Mouse (Mus musculus): ENCODE results near the gene Gm11639. TPM values are rescaled to one million over a fixed set of nuclear protein-coding genes. Genes with fewer than 3 reads are reported as not detected.

Gene Gm11639
- polyA plus RNA-seq, 1 experiment = 0.17 TPM

DNA sequence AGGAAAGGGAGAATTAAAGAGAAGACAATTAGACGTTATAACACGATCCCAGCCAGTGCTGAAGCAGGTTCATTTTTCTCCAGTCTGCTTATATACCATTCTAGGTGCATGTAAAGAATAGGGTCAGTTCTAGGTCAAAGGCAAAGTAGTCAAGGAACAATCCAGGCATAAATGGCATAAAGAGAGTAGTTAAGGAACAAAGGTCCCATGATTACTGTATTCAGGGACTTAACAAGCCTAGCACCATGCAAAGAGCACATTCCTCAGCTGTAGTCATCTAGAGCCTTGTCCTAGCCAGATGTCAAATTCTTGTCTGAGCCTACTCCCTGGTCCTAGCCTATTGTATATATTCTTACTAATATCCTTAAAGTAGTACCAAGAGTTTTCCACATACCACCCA lies 259.2 kb downstream of the Gm11639 start:
- no peak for TF ChIP-seq CTCF (IDR thresholded peaks at IDR 0.05; ENCODE audit: extremely low read depth, insufficient read depth, low read length)
- TF ChIP-seq POLR2A (IDR thresholded peaks at IDR 0.05; ENCODE audit: extremely low read depth, insufficient read depth, low read length) = no peak
- no peak overlapping the region for H3K27ac ChIP-seq (ENCODE audit: insufficient read depth, low read length)
- no peaks in the 10 kb centered on the region for H3K4me1 ChIP-seq (ENCODE audit: control insufficient read depth, insufficient read depth, low read length)
- H3K4me3 ChIP-seq (ENCODE audit: insufficient read depth, low read length) = no peak overlapping the region

DNA sequence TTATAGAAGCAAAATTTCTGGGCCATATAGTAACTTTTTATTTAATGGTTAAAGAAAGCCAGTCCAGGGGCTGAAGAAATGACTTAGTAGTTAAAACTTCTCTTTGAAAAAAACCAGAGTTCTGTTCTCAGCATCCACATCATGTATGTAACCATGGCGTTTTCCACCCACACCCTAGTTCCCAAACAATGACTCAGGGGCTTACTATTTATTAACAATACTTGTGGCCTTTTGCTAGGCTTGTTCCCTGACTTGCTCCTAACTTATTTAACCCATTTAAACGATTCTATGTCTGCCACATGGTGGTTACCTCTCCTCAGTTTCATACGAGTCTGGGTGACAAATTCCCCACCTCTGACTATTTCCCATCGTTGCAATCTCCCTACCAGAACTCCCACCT lies 266.8 kb downstream of the Gm11639 start:
- TF ChIP-seq POLR2A (IDR thresholded peaks at IDR 0.05; ENCODE audit: extremely low read depth, insufficient read depth, low read length) = no peak
- TF ChIP-seq CTCF (IDR thresholded peaks at IDR 0.05; ENCODE audit: extremely low read depth, insufficient read depth, low read length) = no peak
- H3K4me3 ChIP-seq (ENCODE audit: insufficient read depth, low read length) = no peak overlapping the region
- H3K27ac ChIP-seq (ENCODE audit: insufficient read depth, low read length) = no peak overlapping the region
- no peaks in the 10 kb centered on the region for H3K4me1 ChIP-seq (ENCODE audit: control insufficient read depth, insufficient read depth, low read length)

DNA sequence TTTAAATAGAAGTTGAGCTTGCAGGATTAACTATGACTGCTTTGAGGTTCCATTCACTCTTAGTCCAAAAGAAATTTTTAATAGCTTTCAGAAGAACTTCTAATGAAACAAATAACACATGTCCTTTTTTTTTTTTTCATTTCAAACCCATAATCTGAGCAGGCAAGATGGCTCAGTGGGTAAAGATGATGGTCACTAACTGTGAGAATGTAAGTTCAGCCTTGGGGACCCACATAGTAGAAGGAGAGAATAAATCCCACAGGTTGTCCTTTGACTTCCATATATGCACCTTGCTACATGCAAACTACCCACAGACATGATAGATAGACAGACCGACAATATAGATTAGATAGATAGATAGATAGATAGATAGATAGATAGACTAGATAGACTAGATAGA lies 282.4 kb downstream of the Gm11639 start:
- Histone ChIP-seq H3K27ac (ENCODE audit: insufficient read depth, low read length) (no peak overlapping the region), H3K4me3 (ENCODE audit: insufficient read depth, low read length) (no peak overlapping the region), H3K4me1 (ENCODE audit: control insufficient read depth, insufficient read depth, low read length) (no peaks in the 10 kb centered on the region)
- no peak for TF ChIP-seq CTCF (IDR thresholded peaks at IDR 0.05; ENCODE audit: extremely low read depth, insufficient read depth, low read length)
- TF ChIP-seq POLR2A (IDR thresholded peaks at IDR 0.05; ENCODE audit: extremely low read depth, insufficient read depth, low read length) = no peak

DNA sequence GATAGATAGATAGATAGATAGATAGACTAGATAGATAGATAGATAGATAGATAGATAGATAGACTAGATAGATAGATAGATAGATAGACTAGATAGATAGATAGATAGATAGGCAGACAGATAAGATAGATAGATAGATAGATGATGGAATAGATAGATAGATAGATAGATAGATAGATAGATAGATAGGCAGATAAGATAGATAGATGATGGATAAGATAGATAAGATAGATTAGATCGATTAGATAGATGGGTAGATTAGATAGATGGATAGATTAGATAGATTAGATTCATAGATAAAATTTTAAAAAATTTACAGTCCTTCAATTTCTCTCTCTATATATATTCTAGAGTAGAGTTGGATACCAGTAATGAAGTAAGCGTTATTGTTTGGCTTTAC lies 282.9 kb downstream of the Gm11639 start:
- Histone ChIP-seq H3K4me1 (ENCODE audit: control insufficient read depth, insufficient read depth, low read length) (no peaks in the 10 kb centered on the region), H3K4me3 (ENCODE audit: insufficient read depth, low read length) (no peak overlapping the region), H3K27ac (ENCODE audit: insufficient read depth, low read length) (no peak overlapping the region)
- TF ChIP-seq CTCF (IDR thresholded peaks at IDR 0.05; ENCODE audit: extremely low read depth, insufficient read depth, low read length) (no peak), POLR2A (IDR thresholded peaks at IDR 0.05; ENCODE audit: extremely low read depth, insufficient read depth, low read length) (no peak)

DNA sequence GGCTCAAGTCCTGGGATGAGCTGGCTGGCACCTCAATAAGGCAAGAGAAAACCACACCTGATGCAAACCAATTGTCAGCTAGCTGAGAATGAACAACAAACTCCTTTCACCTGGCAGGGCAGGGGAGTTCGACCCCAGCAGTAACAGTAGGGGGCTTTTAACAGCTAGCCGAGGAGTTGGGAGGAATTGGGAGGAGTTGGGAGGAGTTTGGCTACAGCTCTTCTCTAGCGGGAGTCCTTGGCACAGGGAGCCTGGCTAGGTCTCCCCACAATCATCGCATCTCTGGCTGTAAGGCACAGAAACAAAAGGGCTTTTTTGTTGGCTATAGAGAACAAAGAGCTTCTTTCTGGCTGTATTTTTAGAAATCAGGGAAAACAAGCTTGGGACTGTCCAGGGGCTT lies 285.8 kb downstream of the Gm11639 start:
- Histone ChIP-seq H3K4me1 (ENCODE audit: control insufficient read depth, insufficient read depth, low read length) (no peaks in the 10 kb centered on the region), H3K4me3 (ENCODE audit: insufficient read depth, low read length) (no peak overlapping the region), H3K27ac (ENCODE audit: insufficient read depth, low read length) (no peak overlapping the region)
- no peak for TF ChIP-seq CTCF (IDR thresholded peaks at IDR 0.05; ENCODE audit: extremely low read depth, insufficient read depth, low read length)
- TF ChIP-seq POLR2A (IDR thresholded peaks at IDR 0.05; ENCODE audit: extremely low read depth, insufficient read depth, low read length) = no peak

DNA sequence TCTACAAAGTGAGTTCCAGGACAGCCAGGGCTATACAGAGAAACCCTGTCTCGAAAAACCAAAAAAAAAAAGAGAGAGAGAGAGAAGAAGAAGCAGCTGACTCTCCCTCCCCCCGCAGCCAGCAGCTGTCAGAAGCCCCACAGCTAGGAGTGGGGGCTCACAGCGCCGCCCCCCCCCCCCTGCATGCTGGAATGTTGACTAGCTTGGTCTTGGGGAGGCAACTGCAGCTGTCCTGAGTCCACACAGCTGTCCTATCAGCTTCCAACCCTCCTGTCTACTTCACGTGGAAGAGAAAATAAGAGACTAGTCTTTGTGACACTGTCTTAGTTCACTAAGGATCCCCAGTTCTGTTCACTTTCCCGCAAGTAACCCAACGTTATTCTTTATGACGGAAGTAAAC lies 287.0 kb downstream of the Gm11639 start:
- TF ChIP-seq CTCF (IDR thresholded peaks at IDR 0.05; ENCODE audit: extremely low read depth, insufficient read depth, low read length) = no peak
- TF ChIP-seq POLR2A (IDR thresholded peaks at IDR 0.05; ENCODE audit: extremely low read depth, insufficient read depth, low read length) = no peak
- H3K4me1 ChIP-seq (ENCODE audit: control insufficient read depth, insufficient read depth, low read length) = no peaks in the 10 kb centered on the region
- H3K4me3 ChIP-seq (ENCODE audit: insufficient read depth, low read length) = no peak overlapping the region
- H3K27ac ChIP-seq (ENCODE audit: insufficient read depth, low read length) = no peak overlapping the region

DNA sequence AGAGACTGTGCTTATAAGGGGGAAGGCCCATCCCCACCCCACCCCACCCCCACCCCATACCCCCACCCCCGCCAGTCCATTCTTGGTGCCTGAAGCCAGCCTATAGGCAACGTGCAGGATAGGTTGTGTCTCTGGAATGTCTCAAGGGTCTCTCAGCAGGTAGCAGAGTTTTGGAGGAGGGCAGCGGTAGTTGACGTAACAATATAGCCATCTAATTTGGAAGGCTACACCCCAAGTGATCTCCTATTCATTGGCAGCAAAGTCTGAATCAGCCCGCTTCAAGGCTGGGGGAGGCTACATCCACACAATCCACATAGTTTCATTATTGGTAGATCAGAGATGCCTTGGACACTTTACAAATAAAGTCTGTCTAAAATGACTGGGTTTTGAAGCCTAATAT lies 292.5 kb downstream of the Gm11639 start:
- H3K4me1 ChIP-seq (ENCODE audit: control insufficient read depth, insufficient read depth, low read length) = no peaks in the 10 kb centered on the region
- no peak overlapping the region for H3K4me3 ChIP-seq (ENCODE audit: insufficient read depth, low read length)
- TF ChIP-seq POLR2A (IDR thresholded peaks at IDR 0.05; ENCODE audit: extremely low read depth, insufficient read depth, low read length) (no peak), CTCF (IDR thresholded peaks at IDR 0.05; ENCODE audit: extremely low read depth, insufficient read depth, low read length) (no peak)

DNA sequence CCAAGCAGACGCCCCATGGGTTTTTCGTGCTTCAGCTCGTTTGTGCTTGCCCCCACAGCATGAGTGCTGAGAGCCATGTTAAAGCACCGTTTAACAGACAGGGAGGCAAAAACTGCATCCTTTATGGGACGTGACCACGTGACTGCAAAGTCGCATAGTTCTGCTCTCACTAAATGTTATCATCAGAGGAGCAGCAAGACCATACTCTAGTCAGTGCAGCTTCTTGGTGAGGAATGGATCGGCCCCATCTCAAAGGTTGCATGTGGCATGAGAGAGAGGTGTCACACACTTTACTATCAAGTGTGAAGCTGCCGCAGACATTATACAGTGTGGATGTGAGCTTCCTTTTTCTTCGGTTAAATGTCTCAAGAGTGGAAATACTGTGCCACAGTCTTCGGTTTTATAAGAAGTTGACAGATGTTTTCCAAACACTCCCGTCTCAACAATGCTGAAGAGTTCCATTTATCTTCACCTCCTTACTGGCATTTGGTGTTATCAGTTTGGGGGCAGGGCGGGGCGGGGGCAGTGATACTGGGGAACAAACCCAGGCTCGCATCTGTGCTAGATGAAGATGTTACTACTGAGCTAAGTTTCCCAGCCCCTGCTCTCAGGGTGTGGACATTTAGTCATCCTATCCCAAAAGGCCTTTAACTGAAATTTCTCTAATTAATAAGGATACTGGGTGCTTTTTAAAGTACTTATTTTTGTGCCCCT lies 296.0 kb downstream of the Gm11639 start:
- Histone ChIP-seq H3K4me3 (ENCODE audit: insufficient read depth, low read length) (no peak overlapping the region), H3K4me1 (ENCODE audit: control insufficient read depth, insufficient read depth, low read length) (no peaks in the 10 kb centered on the region), H3K27ac (ENCODE audit: insufficient read depth, low read length) (no peak overlapping the region)
- TF ChIP-seq POLR2A (IDR thresholded peaks at IDR 0.05; ENCODE audit: extremely low read depth, insufficient read depth, low read length) = no peak
- no peak for TF ChIP-seq CTCF (IDR thresholded peaks at IDR 0.05; ENCODE audit: extremely low read depth, insufficient read depth, low read length)

More for the DNA sequence above, 292.5 kb downstream of the Gm11639 start:
- H3K27ac ChIP-seq (ENCODE audit: insufficient read depth, low read length) = no peak overlapping the region

DNA sequence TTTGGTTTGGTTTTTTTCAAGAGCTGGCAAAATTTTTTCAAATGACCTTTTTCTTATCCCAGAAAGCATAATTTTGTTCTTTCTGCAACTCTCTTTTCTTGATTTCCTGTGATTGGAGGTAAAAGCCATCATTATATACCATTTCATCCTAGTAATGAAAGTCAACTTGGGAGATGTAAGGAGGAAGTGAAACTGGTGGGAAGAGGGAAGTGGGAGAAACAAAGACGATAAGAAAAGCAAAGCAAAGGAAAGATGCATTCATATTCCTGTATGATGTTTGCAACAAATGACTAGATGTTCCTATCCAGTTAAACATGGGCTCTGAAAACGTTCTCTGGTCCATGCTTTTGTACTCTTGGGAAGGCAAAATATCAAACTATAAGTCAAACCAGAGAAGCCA lies 323.7 kb downstream of the Gm11639 start:
- Histone ChIP-seq H3K27ac (ENCODE audit: insufficient read depth, low read length) (no peak overlapping the region), H3K4me3 (ENCODE audit: insufficient read depth, low read length) (no peak overlapping the region), H3K4me1 (ENCODE audit: control insufficient read depth, insufficient read depth, low read length) (no peaks in the 10 kb centered on the region)
- TF ChIP-seq POLR2A (IDR thresholded peaks at IDR 0.05; ENCODE audit: extremely low read depth, insufficient read depth, low read length) (no peak), CTCF (IDR thresholded peaks at IDR 0.05; ENCODE audit: extremely low read depth, insufficient read depth, low read length) (no peak)

DNA sequence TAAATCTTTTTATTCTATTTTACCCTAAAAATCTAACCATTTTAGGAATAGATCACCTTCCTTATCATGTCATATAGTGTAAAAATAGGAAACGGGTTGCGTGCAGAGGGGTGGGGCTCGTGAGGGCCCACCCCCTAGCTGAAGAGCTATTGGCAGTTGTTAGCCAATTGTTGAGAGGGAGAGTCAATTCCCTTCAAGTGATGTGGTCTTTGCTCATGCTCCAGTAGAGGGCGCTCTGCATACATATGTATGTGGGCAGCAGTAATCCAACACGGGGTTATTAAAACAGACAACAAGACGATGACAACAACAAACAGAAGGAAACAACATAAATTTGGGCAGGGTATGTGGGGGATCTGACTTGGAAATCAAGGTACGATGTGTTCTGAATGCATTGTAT lies 335.6 kb downstream of the Gm11639 start:
- H3K4me1 ChIP-seq (ENCODE audit: control insufficient read depth, insufficient read depth, low read length) = no peaks in the 10 kb centered on the region
- no peak overlapping the region for H3K4me3 ChIP-seq (ENCODE audit: insufficient read depth, low read length)
- no peak overlapping the region for H3K27ac ChIP-seq (ENCODE audit: insufficient read depth, low read length)
- no peak for TF ChIP-seq POLR2A (IDR thresholded peaks at IDR 0.05; ENCODE audit: extremely low read depth, insufficient read depth, low read length)
- TF ChIP-seq CTCF (IDR thresholded peaks at IDR 0.05; ENCODE audit: extremely low read depth, insufficient read depth, low read length) = 0 out of 2 replicates have a peak, but pooled peaks have one; percentile 4

All from cortical plate, adult 2 months (tissue).